Mouse (Mus musculus) C2C12 (cell line): ENCODE data around the gene Mmp20.

Source experiments
- CEBPB ChIP-seq: IDR thresholded peaks from one replicate; pipeline ENCODE4 v1.6.1; 2011; ENCODE audit warnings: low read depth, mild to moderate bottlenecking, control low read depth, moderate library complexity
- CTCF ChIP-seq: IDR thresholded peaks from one replicate; pipeline ENCODE4 v1.5.1; 2011; ENCODE audit not compliant: control insufficient read depth, insufficient read depth, insufficient read length
- FOSL1 ChIP-seq: IDR thresholded peaks from one replicate; pipeline ENCODE4 v1.8.0; 2011; ENCODE audit warnings: mild to moderate bottlenecking, low read length; ENCODE audit not compliant: poor library complexity, insufficient read depth, severe bottlenecking
- MAX ChIP-seq: IDR thresholded peaks from one replicate; pipeline ENCODE4 v1.6.1; 2011; ENCODE audit warnings: mild to moderate bottlenecking, control low read depth
- MYOD1 ChIP-seq: IDR thresholded peaks from one replicate; pipeline ENCODE4 v1.6.1; 2011; ENCODE audit warnings: low read depth; ENCODE audit not compliant: control insufficient read depth, insufficient read length
- USF1 ChIP-seq: IDR thresholded peaks from one replicate; pipeline ENCODE4 v1.6.1; 2011; ENCODE audit warnings: low read depth, mild to moderate bottlenecking, control low read depth, moderate library complexity

DNA sequence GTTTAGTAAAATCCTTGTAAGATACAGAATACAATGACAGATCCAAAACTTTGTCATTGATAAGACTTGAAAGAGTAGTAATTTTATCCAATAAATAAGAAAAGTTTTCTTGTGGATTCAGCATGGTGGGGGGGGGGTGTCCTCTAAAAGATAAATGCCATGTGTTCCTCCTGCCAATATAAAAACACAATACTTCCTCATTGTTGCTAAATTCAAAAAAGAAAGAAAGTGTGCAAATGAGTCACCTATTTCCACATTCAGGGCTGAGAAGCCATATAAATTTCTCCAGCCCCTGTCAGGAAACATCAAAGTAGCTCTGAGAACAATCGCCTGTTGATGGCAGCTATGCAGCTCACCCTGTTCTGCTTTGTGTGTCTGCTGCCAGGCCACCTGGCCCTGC, 63.8 kb downstream of the Mmp20 start, which contains the start of gene Mmp7:
- TF ChIP-seq FOSL1 (no peak), CTCF (no peak), USF1 (no peak), MAX (no peak), MYOD1 (no peak), CEBPB (no peak)
